Mouse (Mus musculus): Measurements from ENCODE around the gene Fbxo24.

GRCm38 (mm10) chr5:137590507-137590906 is 38.3 kb downstream of the Fbxo24 start:
- TF ChIP-seq CTCF (IDR thresholded peaks at IDR 0.05; ENCODE audit: borderline replicate concordance, extremely low read depth, insufficient read depth, insufficient read length) = no peak
- TF ChIP-seq POLR2A (IDR thresholded peaks at IDR 0.05; ENCODE audit: borderline replicate concordance, extremely low read depth, insufficient read depth, insufficient read length, poor library complexity, severe bottlenecking) = no peak

All from brain, embryonic 14.5 days (tissue).